Mouse (Mus musculus): ENCODE results near the gene Slc6a20b. TPM values are rescaled to one million over a fixed set of nuclear protein-coding genes. Genes with fewer than 3 reads are reported as not detected.
"Not testable (repeated sequence)": the region's sequence is repeated elsewhere in the genome, so short reads cannot be mapped to it uniquely, and the experiment has no call there.

The Slc6a20b gene
- under 1 TPM; 0.40 to 0.48 TPM for total RNA-seq (2021)

- intact Hi-C loops (cut with DNase I): loop anchor here (10.0 kb wide), 1 partner anchor 163 kb away; no protein-coding TSS in a partner anchor
- no peak for DNase-seq
Observed at GRCm38 (mm10) chr9:123632281-123632680, at the start of gene Slc6a20b. Gene Slc6a20b, minus strand, starts transcription at chr9:123632565.

DNA sequence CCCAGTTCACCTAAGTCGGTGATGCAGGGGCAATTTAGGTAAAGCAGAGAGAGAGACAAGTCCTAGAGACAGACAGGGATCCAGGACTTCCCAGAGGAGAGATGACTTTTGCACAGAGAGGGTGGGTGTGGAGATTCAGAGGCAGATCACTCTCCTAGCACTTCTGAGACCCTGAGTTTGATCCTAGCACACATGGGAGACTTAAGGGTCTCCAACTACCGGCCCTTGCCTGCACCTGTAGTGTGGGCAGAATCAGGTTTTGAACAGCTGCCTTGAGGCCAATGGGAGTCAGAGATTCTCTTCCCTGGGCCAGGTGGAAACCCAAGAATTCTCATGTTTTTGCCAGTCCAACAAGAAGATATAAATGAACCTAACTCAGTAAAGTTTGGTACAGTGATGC, 46.8 kb upstream of the Slc6a20b start:
- no peak for DNase-seq
- intact Hi-C loops (cut with DNase I): no loop called here

GRCm38 (mm10) chr9:123678327-123679105, 46.2 kb upstream of the Slc6a20b start, which contains the start of the genes Ccr9 and Slc6a20a:
Gene Ccr9, plus strand, starts transcription at chr9:123678439.
Gene Slc6a20a, minus strand, starts transcription at chr9:123678885.
- peak; percentile 8 for DNase-seq
- intact Hi-C loops (cut with DNase I): no loop called here

- peak; percentile 5 for DNase-seq
- intact Hi-C loops (cut with DNase I): no loop called here
Observed at GRCm38 (mm10) chr9:123665645-123666044, 33.3 kb upstream of the Slc6a20b start.

DNA sequence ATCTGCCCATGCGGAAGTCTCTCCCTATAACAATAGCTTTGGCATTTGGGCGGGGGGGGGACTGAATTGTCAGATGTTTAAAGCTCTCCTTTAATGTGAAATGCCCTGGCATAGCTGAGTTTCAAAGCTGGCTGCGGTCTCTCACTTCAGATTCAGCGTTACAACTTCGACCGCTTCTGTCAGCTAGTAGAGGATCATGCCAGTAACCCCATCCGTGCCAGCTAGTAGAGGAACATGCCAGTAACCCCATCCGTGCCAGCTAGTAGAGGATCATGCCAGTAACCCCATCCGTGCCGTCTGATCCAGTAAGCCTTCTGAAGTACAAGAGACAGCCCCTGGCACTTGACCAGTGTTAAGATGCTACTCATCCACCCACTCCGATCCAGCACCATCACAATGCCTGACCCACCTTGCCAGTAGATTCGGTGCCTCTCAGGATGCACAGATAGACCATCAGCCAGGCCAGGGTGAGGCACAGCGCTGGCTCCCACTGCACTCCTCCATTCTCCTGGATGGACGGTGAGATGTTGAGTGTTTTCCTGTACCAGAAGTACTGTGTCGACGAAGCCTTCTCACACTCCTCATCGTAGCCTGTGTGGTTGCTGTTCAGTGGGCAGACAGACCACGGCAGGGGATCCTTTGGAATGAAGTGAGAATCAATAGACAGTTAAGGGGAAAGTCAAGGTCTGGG, 27.8 kb upstream of the Slc6a20b start:
- intact Hi-C loops (cut with DNase I): not testable (repeated sequence)
- DNase-seq: peak; percentile 44

DNA sequence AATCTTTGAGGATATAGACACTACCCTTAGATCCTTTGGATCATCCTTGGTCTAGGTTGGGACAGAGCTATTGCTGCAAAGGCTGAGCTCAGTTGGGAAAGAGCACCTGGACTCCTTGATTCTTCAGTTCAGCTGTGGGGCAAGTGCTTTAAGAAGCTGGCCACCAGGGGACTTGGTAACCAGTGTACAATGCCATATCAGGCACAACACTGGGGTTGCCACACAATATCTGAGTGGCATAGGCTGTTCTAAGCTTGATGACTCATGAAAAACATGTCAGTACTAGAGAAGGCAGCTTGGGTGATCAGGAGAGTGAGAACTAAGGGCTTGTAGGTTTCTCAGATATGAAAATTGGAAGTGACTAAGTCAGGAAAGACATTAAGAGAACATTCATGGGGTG, 26.6 kb upstream of the Slc6a20b start:
- intact Hi-C loops (cut with DNase I): no loop called here
- DNase-seq: no peak

DNA sequence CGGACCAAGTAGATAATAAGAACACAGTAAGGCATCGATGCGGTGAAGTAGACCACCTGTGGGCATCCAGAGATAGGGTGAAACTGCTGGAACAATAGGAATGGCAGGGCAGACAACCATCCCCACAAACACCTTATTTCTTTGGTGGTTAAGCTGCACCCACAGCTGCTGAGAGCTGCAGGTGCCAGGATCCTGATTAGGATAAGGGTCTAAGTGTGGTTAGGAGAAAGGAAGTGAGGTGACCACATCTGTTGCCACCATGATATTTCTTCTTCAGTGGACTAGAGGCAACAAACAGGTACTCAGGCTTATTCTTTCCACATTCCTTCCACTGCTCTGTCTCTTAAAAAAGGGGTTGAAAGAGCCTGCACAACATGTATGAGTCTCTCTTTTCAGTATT, 25.1 kb upstream of the Slc6a20b start:
- intact Hi-C loops (cut with DNase I): no loop called here
- no peak for DNase-seq

DNA sequence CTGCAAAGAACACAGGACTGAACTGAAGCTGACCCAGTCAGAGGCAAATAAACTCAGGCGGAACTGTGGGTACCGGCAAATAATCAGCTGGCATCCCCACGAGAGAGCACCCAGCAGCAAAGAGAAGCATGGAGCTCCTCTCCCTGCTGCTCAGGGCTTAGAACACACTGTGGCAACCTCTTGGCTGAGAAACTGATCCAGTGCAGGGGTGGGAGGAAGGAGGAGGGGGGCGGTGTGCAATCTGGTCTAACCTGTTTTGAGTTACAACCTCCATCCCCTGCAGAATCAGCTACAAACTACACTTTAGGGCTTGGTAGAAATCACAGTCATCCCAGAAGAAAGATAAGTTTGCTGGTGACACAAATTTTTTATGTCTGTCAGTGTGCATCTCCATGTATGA, 19.0 kb upstream of the Slc6a20b start:
- intact Hi-C loops (cut with DNase I): no loop called here

GRCm38 (mm10) chr9:123649785-123650511, 17.6 kb upstream of the Slc6a20b start:
- no peak for DNase-seq
- intact Hi-C loops (cut with DNase I): no loop called here

More for the DNA sequence above, 19.0 kb upstream of the Slc6a20b start:
- DNase-seq: no peak

DNA sequence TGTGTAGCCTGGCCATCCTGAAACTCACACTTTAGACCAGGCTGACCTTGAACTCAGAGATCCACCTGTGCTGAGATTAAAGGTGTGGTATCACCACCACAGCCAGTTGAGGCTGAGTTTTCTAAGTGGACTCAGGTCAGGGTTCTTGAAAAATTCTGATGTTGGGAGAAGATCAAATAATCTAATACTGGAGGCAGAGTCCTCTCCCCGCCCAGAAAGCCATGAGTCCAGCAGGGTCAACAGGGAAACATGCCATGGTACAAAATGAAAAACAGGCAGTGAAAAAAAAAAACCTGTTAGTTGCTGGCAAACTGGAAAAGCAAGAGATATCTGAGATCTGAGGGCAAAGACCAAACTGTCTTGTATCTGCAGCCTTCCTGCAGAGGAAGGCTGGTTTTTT, 7.7 kb upstream of the Slc6a20b start:
- no peak for DNase-seq
- intact Hi-C loops (cut with DNase I): no loop called here

DNA sequence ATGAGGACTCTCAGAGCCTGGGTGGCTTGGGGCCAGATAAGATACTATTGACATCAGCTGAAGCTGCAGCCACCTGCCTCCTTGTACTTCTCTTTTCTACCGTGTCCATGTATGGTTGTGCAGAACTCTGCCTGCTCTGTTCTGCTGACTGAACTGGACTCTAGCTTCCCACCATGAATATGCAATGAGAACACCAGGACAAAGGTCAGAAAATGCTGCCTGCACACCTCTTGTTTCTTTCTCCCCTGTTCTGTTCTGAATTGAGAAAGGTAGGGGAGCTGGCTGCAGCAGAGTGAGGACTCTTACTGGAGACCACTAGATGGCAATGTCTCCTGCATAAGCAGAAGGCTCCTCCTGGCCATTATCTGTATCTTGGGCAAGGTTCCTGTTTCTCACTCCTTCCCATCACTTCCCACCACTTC, 6.3 kb upstream of the Slc6a20b start:
- DNase-seq: peak; percentile 10
- intact Hi-C loops (cut with DNase I): loop anchor here (5.0 to 10.0 kb wide), 2 partner anchors 69 to 156 kb away; no protein-coding TSS in a partner anchor

GRCm38 (mm10) chr9:123638231-123638630, 5.9 kb upstream of the Slc6a20b start:
- intact Hi-C loops (cut with DNase I): loop anchor here (5.0 to 10.0 kb wide), 2 partner anchors 69 to 157 kb away; no protein-coding TSS in a partner anchor
- no peak for DNase-seq

DNA sequence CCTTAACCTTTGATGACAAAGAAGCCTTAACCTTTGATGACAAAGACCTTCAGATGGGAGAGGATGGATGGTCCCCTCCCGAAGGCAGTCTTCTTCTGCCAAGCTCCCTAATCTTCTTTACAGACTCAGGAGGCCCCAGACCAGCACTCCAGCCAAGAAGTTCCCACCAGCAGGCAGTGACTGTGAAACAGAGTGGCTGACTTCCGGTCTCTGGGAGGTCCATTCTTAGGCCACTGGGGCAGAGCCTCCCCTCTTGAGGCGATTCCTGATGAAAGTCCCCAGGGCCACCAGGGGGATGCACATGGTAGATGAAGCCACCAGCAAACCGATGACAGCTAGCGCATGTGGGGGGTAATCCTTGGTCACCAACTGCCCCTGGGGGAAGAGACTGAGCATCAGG, 4.4 kb upstream of the Slc6a20b start:
- intact Hi-C loops (cut with DNase I): loop anchor here (5.0 to 10.0 kb wide), 2 partner anchors 71 to 158 kb away; no protein-coding TSS in a partner anchor
- no peak for DNase-seq

DNA sequence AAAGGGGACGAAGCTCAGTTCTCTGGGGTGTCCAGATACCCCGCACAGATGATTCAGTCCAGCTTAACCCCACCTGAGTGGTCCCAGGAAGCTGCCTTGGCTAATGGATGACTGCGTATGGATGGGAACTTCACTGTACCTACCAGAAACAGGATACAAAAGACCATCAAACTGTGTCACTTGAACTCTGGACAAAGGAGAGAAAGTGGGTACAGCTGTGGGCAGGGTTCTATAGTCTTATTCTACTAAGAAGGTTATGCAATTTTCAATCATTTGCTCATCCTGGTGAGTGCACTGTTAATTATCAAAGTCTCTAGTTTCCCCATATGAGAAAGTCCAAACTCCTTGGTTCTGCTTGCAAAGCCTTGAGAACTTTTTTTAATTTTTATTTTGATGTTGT, 628 bp upstream of the Slc6a20b start:
- intact Hi-C loops (cut with DNase I): loop anchor here (10.0 kb wide), 1 partner anchor 162 kb away; no protein-coding TSS in a partner anchor
- DNase-seq: no peak

DNA sequence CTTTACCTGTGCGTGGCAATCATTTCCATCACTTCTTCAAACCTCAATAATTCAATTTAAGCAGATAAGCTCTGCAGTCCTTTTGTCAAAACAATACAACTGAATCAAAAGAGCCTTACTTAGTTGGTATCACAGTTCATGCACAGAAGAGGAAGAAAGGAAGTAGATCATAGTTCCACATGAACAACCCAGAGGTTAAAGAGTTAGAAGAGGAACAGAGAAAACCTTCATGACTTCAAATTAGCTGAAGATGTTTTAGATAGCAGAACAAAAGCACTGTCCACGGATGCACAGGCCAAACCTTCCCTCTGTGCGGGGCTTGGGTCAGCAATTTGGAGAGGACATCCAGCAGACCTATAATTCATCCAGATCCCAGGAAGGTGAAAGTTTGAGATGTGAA, 699 bp downstream of the Slc6a20b start:
- no peak for DNase-seq
- intact Hi-C loops (cut with DNase I): loop anchor here (10.0 kb wide), 1 partner anchor 163 kb away; no protein-coding TSS in a partner anchor

DNA sequence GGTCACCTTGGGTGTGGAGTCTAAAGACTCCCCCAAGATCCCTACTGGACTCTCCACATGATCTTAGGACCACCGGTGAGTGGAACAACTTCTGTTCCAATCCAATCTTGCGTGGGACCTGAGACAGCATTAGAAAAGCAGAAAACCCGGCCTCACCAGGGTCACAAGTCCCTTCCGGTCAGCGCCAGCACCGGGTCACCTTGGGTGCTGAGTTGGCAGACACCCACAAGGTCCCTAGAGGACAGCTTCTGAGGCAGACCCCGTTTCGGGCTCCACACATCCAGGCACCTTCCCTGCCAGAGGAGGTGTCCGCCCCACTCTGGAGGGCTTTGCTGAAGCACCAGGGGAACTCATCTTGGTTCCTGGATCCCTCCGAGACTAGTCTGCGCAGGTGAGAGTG, 6.5 kb downstream of the Slc6a20b start:
- no peak for DNase-seq
- intact Hi-C loops (cut with DNase I): no loop called here

DNA sequence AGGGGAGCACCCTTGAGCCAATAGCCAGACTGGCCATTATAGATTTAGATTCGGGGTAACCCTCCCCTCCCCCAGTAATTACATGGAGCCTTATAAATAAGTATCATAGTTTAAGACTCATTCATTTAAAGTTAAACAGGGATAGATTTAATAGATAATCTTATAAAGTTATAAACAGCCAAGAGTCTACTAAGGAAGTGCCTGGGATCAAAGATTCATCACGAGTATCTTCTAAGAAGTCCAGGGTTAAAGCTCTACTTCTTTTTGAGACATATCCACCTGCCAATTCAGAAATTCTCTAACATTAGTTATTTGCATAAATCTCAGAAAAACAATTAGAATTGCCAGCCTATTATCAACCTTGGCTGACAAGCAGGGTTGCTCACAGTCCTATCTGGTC, 7.6 kb downstream of the Slc6a20b start:
- no peak for DNase-seq
- intact Hi-C loops (cut with DNase I): no loop called here

- no peak for DNase-seq
- intact Hi-C loops (cut with DNase I): no loop called here
Observed at GRCm38 (mm10) chr9:123620311-123621098, 11.9 kb downstream of the Slc6a20b start.

GRCm38 (mm10) chr9:123601529-123601928, 30.8 kb downstream of the Slc6a20b start:
- intact Hi-C loops (cut with DNase I): no loop called here
- DNase-seq: no peak

- DNase-seq: no peak
- intact Hi-C loops (cut with DNase I): no loop called here
Observed at GRCm38 (mm10) chr9:123597376-123597775, 35.0 kb downstream of the Slc6a20b start.

Data from left cerebral cortex, postnatal 4 days (tissue).